Mouse (Mus musculus) heart, embryonic 10.5 days (tissue): ENCODE data around the gene Gm438. TPM values are rescaled to one million over a fixed set of nuclear protein-coding genes. Genes with fewer than 3 reads are reported as not detected.
"Not testable (repeated sequence)": the region's sequence is repeated elsewhere in the genome, so short reads cannot be mapped to it uniquely, and the experiment has no call there.

Source experiments
- DNase-seq: peaks from one replicate; pipeline ENCODE4 v3.0.0-alpha.2; 2017; ENCODE audit warnings: low spot score
- H3K27ac ChIP-seq: fragments of 300-500 bp; sonication (generic); 2 replicates; pipeline ENCODE4 v1.5.1; 2016; ENCODE audit warnings: mild to moderate bottlenecking
- H3K27me3 ChIP-seq: fragments of 300-500 bp; sonication (generic); 2 replicates; pipeline ENCODE4 v1.6.1; 2016; ENCODE audit warnings: mild to moderate bottlenecking; ENCODE audit not compliant: poor library complexity, insufficient read depth, severe bottlenecking
- H3K36me3 ChIP-seq: fragments of 300-500 bp; sonication (generic); 2 replicates; pipeline ENCODE4 v1.6.1; 2016; ENCODE audit warnings: mild to moderate bottlenecking, moderate library complexity
- H3K4me1 ChIP-seq: fragments of 300-500 bp; sonication (generic); 2 replicates; pipeline ENCODE4 v1.6.1; 2016; ENCODE audit warnings: mild to moderate bottlenecking
- H3K4me3 ChIP-seq: fragments of 300-500 bp; sonication (generic); 2 replicates; pipeline ENCODE4 v1.5.1; 2016; ENCODE audit warnings: mild to moderate bottlenecking, moderate library complexity
- H3K9me3 ChIP-seq: fragments of 300-500 bp; sonication (generic); 2 replicates; pipeline ENCODE4 v1.6.1; 2016; ENCODE audit warnings: mild to moderate bottlenecking, moderate library complexity
- WGBS: fragments of 180-500 bp; shearing (Covaris S2); methylation state at CpG from one replicate; pipeline ENCODE4 v1.1.7; 2016; 5-methylcytosine and 5-hydroxymethylcytosine counted together
- polyA plus RNA-seq: library from polyadenylated mRNA; unstranded; fragments of >200 nt; fragmentation: Nextera tagmentation; extraction: Ambion mirVana; gene quantifications from 2 replicates; pipeline ENCODE4 v1.2.1, GENCODE M21; 2016

Gm438 gene
- polyA plus RNA-seq, result not detected in 2 replicates

DNA sequence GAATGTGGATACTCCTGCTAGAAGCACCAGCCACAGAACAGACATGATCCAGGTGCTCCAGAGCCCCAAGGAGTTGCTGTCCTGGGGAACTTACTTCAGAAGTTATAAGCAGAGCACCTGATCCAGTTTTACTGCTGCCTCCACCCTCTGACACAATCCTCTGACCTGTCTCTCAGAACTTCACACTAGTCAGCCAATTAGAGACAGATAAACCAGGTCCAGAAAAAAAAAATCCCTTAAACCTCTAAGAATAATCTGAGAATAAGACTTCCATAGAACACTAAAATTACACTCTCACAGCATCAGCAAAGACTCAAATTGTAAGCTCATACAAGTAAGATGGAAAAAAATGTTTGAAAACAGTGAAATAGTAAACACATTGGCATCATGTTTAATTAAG lies at the start of gene Gm438:
Gene Gm438, minus strand, starts transcription at position 101 of the 400 bp plus-strand sequence.
- Histone ChIP-seq H3K4me1 (no peaks in the 10 kb centered on the region), H3K4me3 (no peak within 1 kb of the TSS), H3K27ac (no peak within 1 kb of the TSS), H3K9me3 (no peaks in the 10 kb centered on the region), H3K27me3 (no peaks in the 10 kb centered on the region), H3K36me3 (no peaks in the 10 kb centered on the region)
- no peak for DNase-seq

DNA sequence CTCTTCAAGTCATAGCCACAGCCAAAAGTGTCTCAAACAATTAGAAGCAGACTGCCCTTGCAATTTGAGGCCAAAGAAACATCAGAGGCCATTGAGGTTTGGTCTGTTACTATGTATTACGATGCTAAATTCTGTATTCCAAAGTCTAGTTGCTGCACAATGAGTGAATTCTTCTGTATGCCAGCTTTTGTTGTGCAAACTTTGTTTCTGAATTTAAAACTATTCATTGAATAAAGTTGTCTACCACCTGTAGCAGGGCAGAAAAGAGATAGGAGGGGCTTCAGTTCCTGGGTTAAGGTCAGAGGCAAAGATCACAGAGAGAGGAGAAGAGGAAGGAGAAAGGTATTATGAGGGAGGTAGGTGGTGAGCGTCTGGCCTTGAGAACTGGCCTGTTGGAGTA lies 38.3 kb upstream of the Gm438 start:
- Histone ChIP-seq H3K27me3 (no peaks in the 10 kb centered on the region), H3K4me3 (no peak overlapping the region), H3K27ac (no peak overlapping the region), H3K9me3 (0 out of 2 replicates have a peak, but pooled peaks cover 2% of the 10 kb centered on the region), H3K36me3 (no peaks in the 10 kb centered on the region), H3K4me1 (no peaks in the 10 kb centered on the region)
- WGBS, result 75% methylated on average over 2 of the region's 2 CpGs
- no peak for DNase-seq

GRCm38 (mm10) chr4:144823996-144824395 lies 37.6 kb upstream of the Gm438 start:
- H3K36me3 ChIP-seq, result no peaks in the 10 kb centered on the region
- DNase-seq, result no peak
- H3K27ac ChIP-seq, result no peak overlapping the region
- no peaks in the 10 kb centered on the region for H3K27me3 ChIP-seq
- no peak overlapping the region for H3K4me3 ChIP-seq
- WGBS, result 84% methylated on average over 2 of the region's 2 CpGs
- H3K9me3 ChIP-seq, result 0 out of 2 replicates have a peak, but pooled peaks cover 2% of the 10 kb centered on the region
- no peaks in the 10 kb centered on the region for H3K4me1 ChIP-seq

DNA sequence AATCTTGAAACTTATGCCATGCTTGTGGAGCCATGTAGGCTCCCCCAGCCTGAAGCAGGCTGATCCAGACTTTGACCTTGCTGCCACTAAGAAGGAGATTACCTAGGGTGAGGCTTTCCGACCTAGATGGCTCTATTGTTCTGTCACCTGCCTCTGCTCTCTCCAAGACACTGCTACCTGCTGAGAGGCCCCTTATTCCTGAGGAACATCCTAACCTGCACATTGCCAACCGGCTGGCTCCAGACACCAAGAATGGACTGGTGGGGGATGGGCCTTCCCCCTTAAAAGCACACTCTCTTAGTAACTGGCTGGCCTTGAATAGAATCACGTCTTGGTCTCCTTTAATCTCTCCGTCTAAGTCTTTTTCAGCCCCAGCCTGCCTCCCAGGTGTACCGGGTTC lies 20.8 kb upstream of the Gm438 start:
- not testable (repeated sequence) for H3K4me1 ChIP-seq, H3K27me3 ChIP-seq, H3K4me3 ChIP-seq, H3K9me3 ChIP-seq, H3K36me3 ChIP-seq, DNase-seq, H3K27ac ChIP-seq
- 48% methylated on average over 5 of the region's 5 CpGs for WGBS

DNA sequence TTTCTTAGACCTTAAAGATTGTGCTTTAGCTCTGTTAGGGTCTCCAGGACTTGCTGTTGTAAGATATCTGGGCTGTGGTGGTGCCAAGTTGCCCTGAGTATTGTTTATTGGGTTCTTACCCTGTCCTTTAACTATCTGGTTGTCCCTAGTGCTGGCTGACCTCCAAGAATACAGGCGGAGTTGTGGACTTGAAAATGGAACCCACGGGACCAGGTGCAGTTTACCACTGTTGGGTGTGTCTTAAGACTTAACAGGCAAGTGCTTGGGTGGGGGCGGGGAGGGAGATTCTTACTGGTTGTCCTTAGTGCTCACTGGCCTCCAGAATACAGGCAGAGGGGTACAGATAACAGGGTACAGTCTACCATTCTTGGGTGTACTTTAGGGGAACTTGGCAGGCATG lies 17.2 kb upstream of the Gm438 start:
- H3K9me3 ChIP-seq, result no peaks in the 10 kb centered on the region
- no peak overlapping the region for H3K27ac ChIP-seq
- no peak overlapping the region for H3K4me3 ChIP-seq
- no peaks in the 10 kb centered on the region for H3K4me1 ChIP-seq
- no peaks in the 10 kb centered on the region for H3K36me3 ChIP-seq
- DNase-seq, result no peak
- no peaks in the 10 kb centered on the region for H3K27me3 ChIP-seq
- WGBS, result 65% methylated on average over 3 of the region's 3 CpGs

DNA sequence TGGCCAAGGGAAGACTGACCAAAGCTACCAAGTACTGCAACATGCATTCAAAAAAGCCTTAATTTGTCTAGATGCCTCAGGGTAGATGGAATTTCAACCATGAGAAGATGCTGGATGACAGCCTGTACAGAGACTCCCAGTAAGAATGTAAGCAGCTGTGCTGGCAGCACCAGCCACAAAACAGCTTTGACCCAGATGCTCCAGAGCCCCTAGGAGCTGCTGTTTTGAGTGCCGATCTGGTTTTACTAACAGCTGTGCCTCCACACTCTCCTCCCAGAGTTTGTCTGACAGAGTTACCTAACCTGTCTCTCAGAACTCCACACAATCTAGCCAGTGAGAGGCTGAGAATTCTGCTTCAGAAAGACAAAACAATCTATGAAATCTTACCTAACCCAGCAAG lies 3.8 kb upstream of the Gm438 start:
- no peaks in the 10 kb centered on the region for H3K27me3 ChIP-seq
- H3K27ac ChIP-seq, result no peak overlapping the region
- H3K9me3 ChIP-seq, result no peaks in the 10 kb centered on the region
- H3K36me3 ChIP-seq, result no peaks in the 10 kb centered on the region
- no peak overlapping the region for H3K4me3 ChIP-seq
- no peaks in the 10 kb centered on the region for H3K4me1 ChIP-seq
- DNase-seq, result no peak
- 69% methylated on average over 1 of the region's 1 CpGs for WGBS

- WGBS, result 73% methylated on average over 3 of the region's 3 CpGs
- Histone ChIP-seq H3K4me3 (no peak overlapping the region), H3K27me3 (no peaks in the 10 kb centered on the region)
Measured at GRCm38 (mm10) chr4:144782476-144783197, 3.7 kb downstream of the Gm438 start.

DNA sequence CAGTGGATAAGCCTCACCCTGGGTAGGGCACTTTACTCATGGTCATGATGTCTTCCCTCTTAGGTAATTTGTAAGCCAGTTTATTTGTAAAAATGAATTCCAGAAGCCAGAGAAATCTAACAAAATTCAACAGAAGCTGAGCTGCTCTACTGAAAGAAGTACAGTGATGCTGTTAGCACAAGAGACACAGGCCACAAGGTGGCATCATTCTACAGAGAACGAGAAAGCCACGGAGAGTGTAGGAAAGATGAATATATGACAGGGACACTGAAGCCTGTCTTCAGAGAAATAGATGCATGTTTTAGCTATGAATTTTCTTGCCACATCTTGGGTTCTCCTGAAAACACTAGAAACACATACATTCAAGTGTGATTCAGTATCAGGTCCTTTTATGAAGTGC lies 20.7 kb downstream of the Gm438 start:
- DNase-seq, result no peak
- Histone ChIP-seq H3K4me3 (no peak overlapping the region), H3K4me1 (no peaks in the 10 kb centered on the region), H3K27me3 (no peaks in the 10 kb centered on the region), H3K9me3 (no peaks in the 10 kb centered on the region), H3K27ac (no peak overlapping the region), H3K36me3 (no peaks in the 10 kb centered on the region)
- WGBS, result 38% methylated on average over 2 of the region's 2 CpGs

More at GRCm38 (mm10) chr4:144782476-144783197, 3.7 kb downstream of the Gm438 start:
- Histone ChIP-seq H3K36me3 (no peaks in the 10 kb centered on the region), H3K9me3 (no peaks in the 10 kb centered on the region), H3K4me1 (no peaks in the 10 kb centered on the region), H3K27ac (no peak overlapping the region)
- no peak for DNase-seq

- Histone ChIP-seq H3K9me3 (no peaks in the 10 kb centered on the region), H3K27ac (no peak overlapping the region), H3K4me1 (no peaks in the 10 kb centered on the region), H3K36me3 (no peaks in the 10 kb centered on the region), H3K27me3 (no peaks in the 10 kb centered on the region), H3K4me3 (no peak overlapping the region)
- WGBS, result 50% methylated on average over 1 of the region's 1 CpGs
- DNase-seq, result no peak
Measured at GRCm38 (mm10) chr4:144749139-144749538, 37.2 kb downstream of the Gm438 start.

Other genes with a start within 250 kb of the Gm438 start
- not detected in 2 replicates for gene Gm13124, start 221.4 kb downstream of the Gm438 start, polyA plus RNA-seq
- not detected in 2 replicates for gene Aadacl4, start 172.9 kb downstream of the Gm438 start, polyA plus RNA-seq
- not detected in 2 replicates for gene Gm436, start 100.2 kb downstream of the Gm438 start, polyA plus RNA-seq
- not detected in 2 replicates for gene Gm13178, start 65.2 kb downstream of the Gm438 start, polyA plus RNA-seq
- 7.0 and 21.2 TPM in 2 replicates for gene Dhrs3, start 106.2 kb upstream of the Gm438 start, polyA plus RNA-seq